In genomic region chr10:41278808-41279207, GRCm38 (mm10) we compare ENCODE assay signal across 23 mouse cellular contexts. TPM values are rescaled to one million over a fixed set of nuclear protein-coding genes. Genes with fewer than 3 reads are reported as not detected.
"Had no signal": no experiment of that assay in that cellular context is flagged by ENCODE, and none has a peak within 500 bp of the region (broad histone marks: within the 10 kb centered on the region; RNA-seq: fewer than 3 reads in every experiment).

No protein-coding gene starts in this region.

- DNase-seq: kidney, adult 18-20 months; kidney, adult 9 months; kidney, postnatal 14 days; kidney, postnatal 4 days; layer of hippocampus, adult 9-11 months; liver, embryonic 13.5 days; lung, postnatal 36 days; retina, postnatal 1 day; right cerebral cortex, postnatal 25 days; spleen, adult 18-20 months; thymus, postnatal 25 days had no signal

- H3K27me3 ChIP-seq: limb, embryonic 13.5 days; liver, embryonic 13.5 days; megakaryocyte, embryonic 14.5 days; midbrain, embryonic 13.5 days; neural tube, embryonic 13.5 days had no signal

- H3K27ac ChIP-seq: limb, embryonic 10.5 days; limb, embryonic 13.5 days; liver, embryonic 13.5 days; midbrain, embryonic 10.5 days; midbrain, embryonic 13.5 days; neural tube, embryonic 13.5 days had no signal

- H3K4me3 ChIP-seq: limb, embryonic 10.5 days; limb, embryonic 13.5 days; liver, embryonic 13.5 days; megakaryocyte, embryonic 14.5 days; midbrain, embryonic 10.5 days; midbrain, embryonic 13.5 days; myocyte; neural tube, embryonic 13.5 days had no signal

- H3K36me3 ChIP-seq: limb, embryonic 10.5 days; liver, embryonic 13.5 days had no signal

- H3K9ac ChIP-seq: limb, embryonic 13.5 days; liver, embryonic 13.5 days; midbrain, embryonic 13.5 days; neural tube, embryonic 13.5 days had no signal

- H3K4me2 ChIP-seq: limb, embryonic 13.5 days; liver, embryonic 13.5 days; midbrain, embryonic 13.5 days; neural tube, embryonic 13.5 days had no signal

- H3K9me3 ChIP-seq: limb, embryonic 10.5 days; limb, embryonic 13.5 days; liver, embryonic 13.5 days; megakaryocyte, embryonic 14.5 days; midbrain, embryonic 10.5 days; midbrain, embryonic 13.5 days; neural tube, embryonic 13.5 days had no signal

- H3K4me1 ChIP-seq: limb, embryonic 10.5 days; limb, embryonic 13.5 days; liver, embryonic 13.5 days; neural tube, embryonic 13.5 days had no signal

- ATAC-seq: midbrain, embryonic 13.5 days; midbrain, embryonic 16.5 days had no signal

RNA-seq across cellular contexts. Expression of gene Ak9, which starts 25.0 kb away (rescaled TPM):
- total RNA-seq: liver, adult 2 months; monocyte, adult 5-6 weeks; neutrophil, adult 5-6 weeks had no signal
- polyA plus RNA-seq: limb, embryonic 10.5 days; limb, embryonic 13.5 days; liver, adult 2 months; liver, embryonic 13.5 days; liver, embryonic 16.5 days; myocyte had no signal
